Mouse (Mus musculus): ENCODE data around the gene R3hdm4. TPM values are rescaled to one million over a fixed set of nuclear protein-coding genes. Genes with fewer than 3 reads are reported as not detected.

R3hdm4 gene
- polyA plus RNA-seq, 1 experiment, result 162 TPM

DNA sequence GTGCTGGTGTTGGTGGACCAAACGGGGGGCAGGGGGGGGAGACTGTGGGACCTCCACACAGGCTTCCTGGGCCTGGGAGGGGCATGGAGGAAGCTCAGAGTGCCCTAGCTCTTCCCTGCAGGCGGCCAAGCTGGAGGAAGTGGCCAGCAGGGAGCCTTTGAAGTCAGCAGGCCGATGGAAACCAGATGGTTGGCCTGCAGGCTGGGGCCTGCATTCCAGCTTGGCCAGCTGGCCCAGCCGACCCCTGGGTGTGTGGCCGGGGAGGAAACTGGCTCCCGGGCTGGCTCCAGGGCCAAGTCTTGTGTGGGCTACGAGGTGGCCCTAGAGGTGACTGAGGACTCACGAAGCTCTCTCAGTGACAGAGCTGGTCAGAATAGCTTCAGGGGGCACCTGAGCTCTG, 11.7 kb upstream of the R3hdm4 start:
- WGBS, result 5% methylated on average over 8 of the region's 8 CpGs
- DNase-seq, result peak; percentile 65 to 74
- TF ChIP-seq POLR2A (IDR thresholded peaks at IDR 0.05; ENCODE audit: borderline replicate concordance, insufficient read depth, low read length) (no peak), CTCF (IDR thresholded peaks at IDR 0.05; ENCODE audit: borderline replicate concordance, insufficient read depth, low read depth, low read length) (no peak)
- Histone ChIP-seq H3K27me3 (ENCODE audit: control insufficient read depth, insufficient read depth, low read length) (no peaks in the 10 kb centered on the region), H3K27ac (ENCODE audit: insufficient read depth, low read length) (0 out of 2 replicates have a peak overlapping the region, but pooled peaks have one; percentile 20), H3K4me3 (replicated peaks; ENCODE audit: insufficient read depth, low read depth, low read length) (no peak overlapping the region), H3K4me1 (ENCODE audit: control insufficient read depth, insufficient read depth, low read length) (peaks cover 76% of the 10 kb centered on the region)

DNA sequence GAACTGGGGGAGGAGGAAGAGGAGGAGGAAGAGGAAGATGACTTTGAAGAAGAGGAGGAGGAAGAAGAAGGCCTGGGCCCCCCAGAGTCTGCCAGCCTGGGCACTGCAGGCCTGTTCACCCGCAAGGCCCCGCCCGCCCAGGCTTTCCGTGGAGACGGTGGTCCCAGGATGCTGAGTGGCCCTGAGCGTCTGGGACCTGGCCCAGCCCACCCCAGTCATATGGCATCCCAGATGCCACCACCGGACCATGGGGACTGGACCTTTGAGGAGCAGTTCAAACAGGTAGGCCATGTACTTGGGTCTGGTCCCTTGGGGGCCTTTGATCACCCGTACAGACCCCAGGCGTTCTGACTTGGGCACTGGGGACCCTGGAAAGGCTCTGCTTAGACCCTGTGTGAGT, 10.8 kb upstream of the R3hdm4 start:
- H3K4me1 ChIP-seq (ENCODE audit: control insufficient read depth, insufficient read depth, low read length), result peaks cover 68% of the 10 kb centered on the region
- H3K4me3 ChIP-seq (replicated peaks; ENCODE audit: insufficient read depth, low read depth, low read length), result no peak overlapping the region
- no peaks in the 10 kb centered on the region for H3K27me3 ChIP-seq (ENCODE audit: control insufficient read depth, insufficient read depth, low read length)
- 61% methylated on average over 9 of the region's 9 CpGs for WGBS
- DNase-seq, result no peak
- no peak overlapping the region for H3K27ac ChIP-seq (ENCODE audit: insufficient read depth, low read length)
- TF ChIP-seq POLR2A (IDR thresholded peaks at IDR 0.05; ENCODE audit: borderline replicate concordance, insufficient read depth, low read length), result no peak
- no peak for TF ChIP-seq CTCF (IDR thresholded peaks at IDR 0.05; ENCODE audit: borderline replicate concordance, insufficient read depth, low read depth, low read length)

DNA sequence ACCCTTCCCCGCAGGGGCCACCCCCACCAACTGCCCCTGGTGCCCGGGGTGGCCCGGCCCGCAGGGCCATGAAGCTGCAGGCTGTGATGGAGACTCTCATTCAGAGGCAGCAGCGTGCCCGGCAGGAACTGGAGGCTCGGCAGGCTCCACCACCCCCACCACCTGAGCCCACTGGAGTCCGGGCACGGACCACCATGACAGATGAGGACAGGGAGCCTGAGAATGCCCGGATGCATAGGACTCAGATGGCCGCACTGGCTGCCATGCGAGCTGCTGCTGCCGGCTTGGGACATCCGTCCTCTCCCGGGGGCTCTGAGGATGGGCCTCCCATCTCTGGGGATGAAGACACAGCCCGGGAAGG, 9.8 kb upstream of the R3hdm4 start:
- Histone ChIP-seq H3K27me3 (ENCODE audit: control insufficient read depth, insufficient read depth, low read length) (no peaks in the 10 kb centered on the region), H3K4me1 (ENCODE audit: control insufficient read depth, insufficient read depth, low read length) (peaks cover 68% of the 10 kb centered on the region), H3K4me3 (replicated peaks; ENCODE audit: insufficient read depth, low read depth, low read length) (no peak overlapping the region), H3K27ac (ENCODE audit: insufficient read depth, low read length) (no peak overlapping the region)
- WGBS, result 44% methylated on average over 16 of the region's 16 CpGs
- TF ChIP-seq CTCF (IDR thresholded peaks at IDR 0.05; ENCODE audit: borderline replicate concordance, insufficient read depth, low read depth, low read length) (no peak), POLR2A (IDR thresholded peaks at IDR 0.05; ENCODE audit: borderline replicate concordance, insufficient read depth, low read length) (no peak)
- peak in 1 of 2 experiments; percentile 35 for DNase-seq

DNA sequence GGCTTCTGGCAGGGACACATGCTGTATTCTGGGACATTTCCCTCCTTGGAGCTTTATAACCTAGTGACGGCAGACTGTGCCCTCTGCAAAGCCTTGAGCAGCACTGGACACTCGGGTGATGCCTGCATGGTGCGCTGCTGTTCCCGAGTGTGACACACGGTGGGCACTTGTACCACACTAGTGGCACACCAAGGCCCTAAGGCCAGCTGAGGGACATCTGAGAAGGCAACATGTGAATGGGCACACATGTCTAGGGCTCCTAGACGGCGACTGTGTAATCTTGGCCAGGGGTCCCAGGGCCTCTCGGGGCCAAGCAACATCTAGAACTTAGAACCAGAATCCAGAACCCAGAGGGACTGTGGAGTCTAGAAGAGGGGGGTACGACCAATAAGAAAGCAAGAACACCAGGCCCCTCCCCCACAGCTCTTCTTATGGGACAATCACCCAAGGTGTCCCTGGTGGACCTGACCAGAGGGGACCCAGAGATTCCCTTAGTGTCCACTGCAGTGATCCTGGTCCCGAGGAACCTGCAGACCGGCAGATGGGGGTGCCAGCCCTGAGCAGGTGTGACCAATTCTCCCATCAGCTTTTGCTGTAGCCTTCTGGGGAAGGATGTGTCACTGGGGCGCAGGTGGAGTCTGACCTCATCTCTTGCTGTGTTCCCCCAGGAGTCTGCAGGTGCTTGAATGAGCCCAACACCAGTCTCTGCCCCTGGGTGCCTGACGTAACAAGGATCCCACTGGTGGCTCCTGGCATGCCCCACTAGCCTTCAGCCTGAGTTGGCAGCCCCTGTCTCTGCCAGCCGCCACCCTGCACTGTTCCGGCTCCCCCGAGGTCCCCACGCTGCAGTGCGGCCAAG, 9.2 kb upstream of the R3hdm4 start:
- no peaks in the 10 kb centered on the region for H3K27me3 ChIP-seq (ENCODE audit: control insufficient read depth, insufficient read depth, low read length)
- TF ChIP-seq POLR2A (IDR thresholded peaks at IDR 0.05; ENCODE audit: borderline replicate concordance, insufficient read depth, low read length), result no peak
- no peak for TF ChIP-seq CTCF (IDR thresholded peaks at IDR 0.05; ENCODE audit: borderline replicate concordance, insufficient read depth, low read depth, low read length)
- H3K4me1 ChIP-seq (ENCODE audit: control insufficient read depth, insufficient read depth, low read length), result peaks cover 65% of the 10 kb centered on the region
- 33% methylated on average over 18 of the region's 18 CpGs for WGBS
- DNase-seq, result peak in 1 of 2 experiments; percentile 32
- no peak overlapping the region for H3K27ac ChIP-seq (ENCODE audit: insufficient read depth, low read length)
- no peak overlapping the region for H3K4me3 ChIP-seq (replicated peaks; ENCODE audit: insufficient read depth, low read depth, low read length)

DNA sequence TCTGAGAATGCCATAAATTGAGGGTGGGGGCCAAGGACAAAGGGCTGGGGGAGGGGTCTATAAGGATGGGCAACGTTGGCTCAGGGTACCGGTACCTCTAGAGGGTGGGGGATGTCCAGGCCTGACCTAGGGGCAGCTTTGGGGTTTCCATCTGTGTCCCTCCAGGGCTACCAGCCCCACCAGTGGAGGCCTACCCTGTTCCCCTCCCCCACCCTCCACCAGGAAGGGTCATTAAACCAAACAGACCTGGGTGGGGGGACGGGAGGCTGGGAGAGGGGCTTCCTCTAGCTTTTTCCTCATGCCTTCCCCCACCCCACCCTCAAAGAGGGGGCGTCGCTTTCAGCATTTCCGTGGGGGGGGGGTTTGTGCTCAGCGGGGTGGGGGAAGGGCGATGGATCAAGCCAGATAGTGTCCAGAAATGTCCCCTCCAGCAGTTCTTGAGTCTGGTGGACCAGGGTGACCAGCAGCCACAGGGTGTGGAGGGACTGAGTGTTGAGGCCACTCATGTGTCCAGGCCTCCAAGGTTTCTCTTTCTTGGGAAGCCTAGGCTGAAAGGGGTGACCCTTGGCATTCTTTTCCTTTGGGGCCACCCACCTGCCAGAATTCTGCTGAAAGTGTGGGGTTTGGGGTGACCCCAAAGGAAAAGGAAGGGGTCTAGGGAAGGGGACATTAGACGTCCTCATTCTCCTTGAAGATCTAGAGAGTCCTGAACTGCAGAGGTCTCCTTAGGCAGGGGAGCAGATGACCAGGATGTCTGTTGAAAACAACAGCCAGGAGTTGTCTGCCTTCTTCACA, 8.1 kb upstream of the R3hdm4 start:
- WGBS, result 39% methylated on average over 9 of the region's 9 CpGs
- no peaks in the 10 kb centered on the region for H3K27me3 ChIP-seq (ENCODE audit: control insufficient read depth, insufficient read depth, low read length)
- no peak overlapping the region for H3K27ac ChIP-seq (ENCODE audit: insufficient read depth, low read length)
- H3K4me1 ChIP-seq (ENCODE audit: control insufficient read depth, insufficient read depth, low read length), result peaks cover 54% of the 10 kb centered on the region
- H3K4me3 ChIP-seq (replicated peaks; ENCODE audit: insufficient read depth, low read depth, low read length), result peak overlapping the region; percentile 4
- no peak for TF ChIP-seq CTCF (IDR thresholded peaks at IDR 0.05; ENCODE audit: borderline replicate concordance, insufficient read depth, low read depth, low read length)
- TF ChIP-seq POLR2A (IDR thresholded peaks at IDR 0.05; ENCODE audit: borderline replicate concordance, insufficient read depth, low read length), result no peak
- DNase-seq, result no peak

DNA sequence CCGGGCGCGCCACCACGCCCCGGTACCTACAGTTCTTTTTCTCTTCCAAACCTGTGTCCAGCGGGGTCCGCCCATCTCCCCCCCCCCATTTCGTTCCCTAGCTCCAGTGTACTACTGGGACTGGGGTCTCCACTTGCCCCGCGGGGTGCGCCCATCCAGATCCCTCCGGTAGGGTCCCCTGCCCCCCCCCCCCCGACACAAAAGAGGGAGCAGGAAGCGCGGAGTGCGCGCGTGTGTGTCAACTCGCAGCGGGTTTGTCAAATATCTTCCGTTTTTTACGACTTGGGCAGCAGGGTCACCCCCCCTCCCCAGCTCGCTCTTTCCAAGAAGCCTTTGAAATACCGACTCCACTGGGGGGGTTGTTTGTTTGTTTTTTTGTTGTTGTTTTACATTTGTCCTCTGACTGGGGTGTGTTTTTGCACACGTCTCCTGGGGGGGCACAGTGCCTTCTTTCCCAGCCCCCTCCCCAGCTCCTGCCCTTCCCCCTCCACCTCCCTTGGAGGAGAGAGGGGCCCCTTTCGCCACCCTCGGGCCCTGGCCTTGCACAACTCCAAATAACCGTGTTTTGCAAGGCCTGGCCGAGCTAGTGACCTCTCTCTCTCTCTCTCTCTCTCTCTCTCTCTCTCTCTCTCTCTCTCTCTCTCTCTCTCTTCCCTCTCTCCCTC, 7.2 kb upstream of the R3hdm4 start:
- H3K27ac ChIP-seq (ENCODE audit: insufficient read depth, low read length), result peak overlapping the region; percentile 11; the same call in 1 of the 2 replicates
- DNase-seq, result peak in 1 of 2 experiments; percentile 41
- 2% methylated on average over 29 of the region's 29 CpGs for WGBS
- H3K4me3 ChIP-seq (replicated peaks; ENCODE audit: insufficient read depth, low read depth, low read length), result peak overlapping the region; percentile 67
- peaks cover 45% of the 10 kb centered on the region for H3K4me1 ChIP-seq (ENCODE audit: control insufficient read depth, insufficient read depth, low read length)
- H3K27me3 ChIP-seq (ENCODE audit: control insufficient read depth, insufficient read depth, low read length), result no peaks in the 10 kb centered on the region
- TF ChIP-seq CTCF (IDR thresholded peaks at IDR 0.05; ENCODE audit: borderline replicate concordance, insufficient read depth, low read depth, low read length) (no peak), POLR2A (IDR thresholded peaks at IDR 0.05; ENCODE audit: borderline replicate concordance, insufficient read depth, low read length) (no peak)

DNA sequence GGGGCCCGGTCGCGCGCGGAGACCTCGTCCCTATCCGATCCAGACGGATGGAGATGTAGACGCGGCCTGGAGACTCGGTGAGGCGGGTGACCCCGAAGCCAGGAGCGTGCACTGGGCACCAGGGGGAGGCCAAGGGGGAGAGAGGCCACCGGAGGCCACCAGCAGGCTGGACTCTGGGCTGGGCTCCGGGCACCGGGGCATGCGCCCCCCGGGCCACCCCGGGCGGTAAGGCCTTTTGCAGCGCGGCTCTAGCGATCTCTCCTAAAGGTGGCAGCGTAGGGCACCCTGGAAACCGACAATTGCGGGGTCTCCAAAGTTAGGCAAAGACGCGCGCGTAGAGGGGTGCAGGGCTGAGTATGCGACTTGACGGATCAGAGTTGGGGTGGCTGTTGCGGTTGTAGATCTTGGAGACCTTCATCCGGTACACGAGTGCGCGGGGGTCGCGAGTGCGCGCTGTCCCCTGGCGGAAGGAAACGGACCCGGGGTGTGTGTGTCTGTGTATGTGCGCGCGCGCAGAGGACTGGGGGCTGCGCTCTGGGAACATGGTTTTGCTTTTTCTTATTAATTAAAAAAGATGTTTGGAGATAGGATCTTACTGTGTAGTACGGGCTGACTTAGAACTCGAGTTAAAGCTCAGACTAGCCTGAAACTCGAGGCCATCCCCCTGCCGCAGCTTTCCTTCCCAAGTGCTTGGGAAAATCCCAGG, 6.5 kb upstream of the R3hdm4 start:
- TF ChIP-seq POLR2A (IDR thresholded peaks at IDR 0.05; ENCODE audit: borderline replicate concordance, insufficient read depth, low read length) (no peak), CTCF (IDR thresholded peaks at IDR 0.05; ENCODE audit: borderline replicate concordance, insufficient read depth, low read depth, low read length) (no peak)
- WGBS, result under 1% methylated on average over 54 of the region's 54 CpGs
- no peaks in the 10 kb centered on the region for H3K27me3 ChIP-seq (ENCODE audit: control insufficient read depth, insufficient read depth, low read length)
- peak overlapping the region; percentile 11 for H3K27ac ChIP-seq (ENCODE audit: insufficient read depth, low read length)
- peak; percentile 63 to 73 for DNase-seq
- H3K4me1 ChIP-seq (ENCODE audit: control insufficient read depth, insufficient read depth, low read length), result peaks cover 38% of the 10 kb centered on the region
- peak overlapping the region; percentile 67 for H3K4me3 ChIP-seq (replicated peaks; ENCODE audit: insufficient read depth, low read depth, low read length)

Measured in cerebellum, adult 2 months (tissue).